Mouse (Mus musculus) thymus, adult 2 months (tissue): ENCODE results near the gene Jhy.

ENCODE experiments used
- CTCF ChIP-seq: fragments of 200-500 bp; IDR thresholded peaks from 2 replicates; pipeline ENCODE4 v1.5.1; 2012; ENCODE audit warnings: mild to moderate bottlenecking, control low read depth, low read length, moderate library complexity, borderline replicate concordance; ENCODE audit not compliant: control insufficient read depth, poor library complexity, insufficient read depth; ENCODE audit errors: extremely low read depth
- POLR2A ChIP-seq: fragments of 200-500 bp; IDR thresholded peaks from 2 replicates; pipeline ENCODE4 v1.6.1; 2012; ENCODE audit warnings: mild to moderate bottlenecking, low read length, control low read depth, moderate library complexity; ENCODE audit not compliant: control insufficient read depth, poor library complexity, insufficient read depth; ENCODE audit errors: extremely low read depth

GRCm38 (mm10) chr9:40997116-40997779 is 33.3 kb upstream of the Jhy start:
- TF ChIP-seq POLR2A (no peak), CTCF (no peak)
